ENCODE assay signal across 8 mouse cellular contexts in genomic region chr3:84344725-84345645, GRCm38 (mm10). TPM values are rescaled to one million over a fixed set of nuclear protein-coding genes. Genes with fewer than 3 reads are reported as not detected.
DNase-seq lines count a peak whose midpoint lies in the region; ATAC-seq lines count a peak whose summit lies in the region.

No protein-coding gene starts in this region.

- ATAC-seq in frontal cortex, adult (ENCODE audit: low TSS enrichment), result peak; percentile 95
- peak; percentile 77 for ATAC-seq in lung, embryonic 15.5 days (ENCODE audit: borderline replicate concordance, extremely low read depth, low FRiP score, low TSS enrichment)

- H3K27me3 ChIP-seq in hindbrain, embryonic 10.5 days (ENCODE audit: insufficient read depth, poor library complexity, severe bottlenecking), result peaks cover 35% of the 10 kb centered on the region
- no peaks in the 10 kb centered on the region for H3K27me3 ChIP-seq in lung, embryonic 15.5 days

- no peaks in the 10 kb centered on the region for H3K36me3 ChIP-seq in hindbrain, embryonic 10.5 days
- H3K36me3 ChIP-seq in lung, embryonic 15.5 days, result no peaks in the 10 kb centered on the region

- peak overlapping the region; percentile 82 for H3K4me2 ChIP-seq in lung, embryonic 15.5 days

- H3K4me1 ChIP-seq in hindbrain, embryonic 10.5 days (replicated peaks), result peaks cover 33% of the 10 kb centered on the region
- peaks cover 9% of the 10 kb centered on the region; the same call in 1 of the 2 replicates for H3K4me1 ChIP-seq in lung, embryonic 15.5 days

- 14% methylated on average over 28 of the region's 28 CpGs for WGBS in hindbrain, embryonic 10.5 days
- 7% methylated on average over 28 of the region's 28 CpGs for WGBS in lung, embryonic 15.5 days

- peak overlapping the region; percentile 52 for H3K4me3 ChIP-seq in hindbrain, embryonic 10.5 days
- H3K4me3 ChIP-seq in lung, embryonic 15.5 days, result peak overlapping the region; percentile 39

- H3K9ac ChIP-seq in lung, embryonic 15.5 days, result peak overlapping the region; percentile 33

- peak overlapping the region; percentile 31; the same call in 1 of the 2 replicates for H3K27ac ChIP-seq in hindbrain, embryonic 10.5 days
- peak overlapping the region; percentile 80 for H3K27ac ChIP-seq in lung, embryonic 15.5 days

- DNase-seq in MN1 (ENCODE audit: low spot score), result peak; percentile 88
- DNase-seq in cerebellum, adult 8-10 months, result peak; percentile 69
- peak; percentile 86 for DNase-seq in hindbrain, embryonic 10.5 days (ENCODE audit: low spot score)
- DNase-seq in layer of hippocampus, adult 9-10 months (ENCODE audit: low spot score), result peak; percentile 63
- DNase-seq in ovary, postnatal 10 days (ENCODE audit: low spot score), result peak; percentile 62
- DNase-seq in thymus, postnatal 0 days (ENCODE audit: low spot score), result peak; percentile 79

- no peaks in the 10 kb centered on the region for H3K9me3 ChIP-seq in hindbrain, embryonic 10.5 days
- H3K9me3 ChIP-seq in lung, embryonic 15.5 days, result no peaks in the 10 kb centered on the region

RNA-seq across cellular contexts. Expression of gene Trim2, which starts 38.3 kb away (rescaled TPM):
- polyA plus RNA-seq in hindbrain, embryonic 10.5 days (2016; fragmentation: Nextera tagmentation; extraction: Ambion mirVana), result 65.9 and 87.0 TPM in 2 replicates
- 25.0 and 31.4 TPM in 2 replicates for polyA plus RNA-seq in lung, embryonic 15.5 days (2015; fragmentation: Nextera tagmentation; extraction: Ambion mirVana)
- 1.3 and 1.9 TPM in 2 replicates for polyA plus RNA-seq in thymus, postnatal 0 days (2015; fragmentation: Nextera tagmentation; extraction: Ambion mirVana)

Comparison
In these comparisons a context has a peak if more than half of its experiments do, and no peak if none do; other contexts are left out.
1. Peak in every context shown above with its lines: DNase-seq, ATAC-seq, H3K4me3 ChIP-seq and H3K27ac ChIP-seq.